Mouse (Mus musculus): ENCODE results near the gene Osbpl10.

Gene Osbpl10

DNA sequence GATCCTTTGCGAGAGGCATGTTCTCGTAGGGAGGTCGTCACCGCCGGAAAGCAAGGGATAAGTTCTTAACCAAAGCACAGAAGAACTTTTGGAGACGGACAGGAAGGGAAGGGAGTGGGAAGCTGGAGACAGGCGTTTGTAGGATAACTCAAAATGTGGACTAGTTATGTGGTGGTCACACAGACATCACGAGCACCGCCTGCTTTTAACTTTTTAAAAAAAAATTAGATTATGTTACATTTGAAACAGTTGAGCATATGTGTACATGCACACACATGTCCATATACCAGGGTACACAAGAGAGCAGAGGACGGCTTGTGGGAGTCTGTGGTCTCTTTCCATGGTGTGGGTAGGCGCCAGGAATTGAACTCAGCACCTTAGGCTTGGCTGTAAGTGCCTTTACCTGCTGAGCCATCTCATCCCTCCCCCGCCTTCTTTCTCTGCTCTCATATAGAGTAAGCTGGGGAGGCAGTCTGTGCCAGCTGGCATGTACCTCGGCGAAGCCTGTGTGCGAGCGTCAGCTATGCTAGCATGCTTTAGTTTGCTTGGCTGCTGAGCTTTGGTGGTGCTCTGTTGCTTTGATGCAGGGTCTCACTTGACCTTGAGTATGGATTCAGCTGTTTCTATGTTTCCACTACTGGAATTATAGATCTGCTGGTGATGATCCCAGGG lies 4.5 kb downstream of the Osbpl10 start, which contains the start of gene Rps27rt:
TSS of gene Rps27rt (minus strand) at position 51 of the 672 bp plus-strand sequence.
- no peak for DNase-seq (ENCODE audit: inconsistent age in 2 of 2, low spot score in 1 of 2)

GRCm38 (mm10) chr9:114985741-114986140 lies 7.4 kb downstream of the Osbpl10 start:
- no peak for DNase-seq (ENCODE audit: inconsistent age in 2 of 2, low spot score in 1 of 2)

DNA sequence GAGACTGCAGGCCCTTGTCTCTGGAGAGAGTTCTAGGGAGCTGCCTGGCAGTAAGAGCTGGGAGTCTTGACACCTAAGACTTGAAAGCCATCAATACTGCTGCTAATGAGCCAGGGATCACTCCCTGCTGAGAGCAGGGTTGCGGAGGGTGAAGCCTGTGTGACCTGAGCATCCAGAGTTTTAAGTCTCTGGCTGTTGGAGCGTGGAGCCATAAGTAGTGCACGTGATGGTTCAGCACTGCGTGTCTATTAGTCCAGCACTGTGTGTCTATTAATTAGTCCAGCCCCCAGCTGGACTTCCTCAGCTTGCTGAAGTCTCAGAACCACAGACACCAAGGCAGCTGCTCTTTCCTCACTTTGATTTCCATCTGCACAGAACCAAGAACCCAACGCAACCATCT lies 8.0 kb downstream of the Osbpl10 start:
- DNase-seq (ENCODE audit: inconsistent age in 2 of 2, low spot score in 1 of 2): no peak

GRCm38 (mm10) chr9:114988029-114988428 lies 9.7 kb downstream of the Osbpl10 start:
- no peak for DNase-seq (ENCODE audit: inconsistent age in 2 of 2, low spot score in 1 of 2)

DNA sequence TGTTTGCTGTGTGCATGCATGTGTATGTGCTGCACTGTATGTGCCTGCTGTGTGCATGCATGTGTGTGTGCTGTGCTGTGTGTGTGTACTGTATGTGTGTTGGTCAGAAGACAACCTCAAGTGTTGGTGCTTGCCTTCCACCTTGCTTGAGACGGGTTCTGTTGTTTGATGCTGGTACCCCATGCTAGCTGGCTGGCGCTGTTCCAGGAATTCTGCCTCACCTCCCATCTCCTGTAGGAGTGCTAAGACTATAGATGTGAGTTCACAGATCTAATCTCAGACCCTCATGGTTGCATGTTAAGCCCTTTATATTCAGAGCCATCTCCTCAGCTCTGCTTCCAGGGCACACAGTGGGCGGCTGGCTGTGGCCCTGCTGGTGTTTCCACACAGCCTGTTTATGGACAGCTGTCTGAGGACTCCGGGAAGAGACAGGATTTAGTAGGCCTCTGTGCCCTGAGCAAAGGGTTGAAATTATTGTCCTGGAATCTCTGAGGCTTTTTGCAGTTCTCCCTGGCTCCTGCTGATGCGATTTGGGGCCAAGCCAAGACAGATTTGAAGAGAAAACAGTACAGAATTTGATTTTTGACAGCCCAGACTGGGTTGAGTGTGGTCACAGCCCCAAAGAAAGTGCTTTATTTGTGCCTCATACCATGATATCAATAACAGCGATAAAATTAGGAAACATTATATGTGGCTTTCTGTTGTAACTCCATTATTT lies 10.4 kb downstream of the Osbpl10 start:
- DNase-seq (ENCODE audit: inconsistent age in 2 of 2, low spot score in 1 of 2): no peak

GRCm38 (mm10) chr9:114990421-114990820 lies 12.1 kb downstream of the Osbpl10 start:
- DNase-seq (ENCODE audit: inconsistent age in 2 of 2, low spot score in 1 of 2): no peak

- DNase-seq (ENCODE audit: inconsistent age in 2 of 2, low spot score in 1 of 2): no peak
Observed at GRCm38 (mm10) chr9:114992528-114992927, 14.2 kb downstream of the Osbpl10 start.

DNA sequence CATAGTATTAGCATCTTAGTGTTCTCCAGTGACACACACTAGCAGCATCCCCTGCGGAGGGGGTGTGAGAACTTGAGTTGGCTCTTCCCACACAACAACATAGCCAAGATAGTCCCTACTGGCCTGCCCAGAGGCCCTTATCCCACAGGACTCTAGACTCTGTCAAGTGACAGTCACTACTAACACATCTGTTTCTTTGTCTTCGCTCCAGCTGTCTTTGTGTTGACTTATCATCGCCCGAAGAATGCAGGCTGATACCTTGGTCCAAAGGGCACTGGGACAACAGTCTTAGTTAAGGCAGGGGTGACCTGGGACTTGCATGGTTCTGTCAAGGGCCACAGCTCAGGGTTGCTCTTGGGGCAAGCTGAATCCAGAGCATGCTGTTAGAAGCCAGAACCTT lies 16.9 kb downstream of the Osbpl10 start:
- no peak for DNase-seq (ENCODE audit: inconsistent age in 2 of 2, low spot score in 1 of 2)

- no peak for DNase-seq (ENCODE audit: inconsistent age in 2 of 2, low spot score in 1 of 2)
Observed at GRCm38 (mm10) chr9:114995716-114996115, 17.3 kb downstream of the Osbpl10 start.

DNA sequence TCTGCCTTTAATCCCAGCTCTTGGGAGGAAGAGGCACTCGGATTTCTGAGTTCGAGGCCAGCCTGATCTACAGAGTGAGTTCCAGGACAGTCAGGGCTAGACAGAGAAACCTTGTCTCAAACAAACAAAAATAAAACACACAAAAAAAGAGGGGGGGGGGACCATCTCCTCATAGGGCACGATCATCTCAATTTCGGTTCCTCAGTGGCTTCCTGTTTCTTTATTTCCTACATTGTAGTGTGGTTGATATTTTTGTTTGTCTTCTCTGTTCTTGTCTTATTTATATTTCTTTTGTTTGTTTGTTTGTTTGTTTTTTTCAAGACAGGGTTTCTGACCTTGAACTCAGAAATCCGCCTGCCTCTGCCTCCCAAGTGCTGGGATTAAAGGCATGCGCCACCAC lies 18.1 kb downstream of the Osbpl10 start:
- DNase-seq (ENCODE audit: inconsistent age in 2 of 2, low spot score in 1 of 2): no peak

DNA sequence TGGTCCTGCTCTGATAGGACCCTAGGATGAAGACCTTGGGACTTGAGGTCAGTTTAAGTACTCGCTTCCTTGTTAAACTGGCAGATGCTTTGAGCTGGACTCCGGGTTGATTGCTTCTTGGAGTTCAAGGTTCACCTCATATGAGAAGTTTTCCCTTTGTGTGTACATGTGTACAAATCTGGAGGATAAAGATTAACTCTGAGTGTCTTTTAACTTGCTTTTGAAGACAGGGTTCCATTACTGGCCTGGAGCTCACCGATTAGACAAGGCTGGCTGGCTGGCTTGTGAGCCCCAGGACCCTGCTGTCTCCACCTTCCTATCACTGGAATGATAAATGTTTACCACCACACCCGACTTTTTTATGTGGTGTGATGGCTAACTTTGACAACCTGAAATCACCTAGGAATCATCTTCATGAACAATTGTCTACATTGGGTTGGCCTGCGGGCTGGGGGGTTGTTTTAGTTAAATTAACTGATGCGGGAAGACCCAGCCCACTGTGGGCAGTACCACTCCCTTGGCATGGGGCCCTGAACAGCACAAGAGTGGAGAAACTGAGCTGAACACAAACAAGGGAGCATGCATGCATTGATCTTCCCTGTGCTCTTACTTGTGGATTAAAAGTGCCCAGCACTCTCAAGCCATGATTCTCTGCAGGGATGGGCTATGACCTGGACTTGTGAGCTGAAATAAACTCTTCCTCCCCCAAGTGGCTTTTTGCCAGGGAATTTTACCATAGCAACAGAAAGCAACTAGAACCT lies 20.8 kb downstream of the Osbpl10 start:
- DNase-seq (ENCODE audit: inconsistent age in 2 of 2, low spot score in 1 of 2): no peak

DNA sequence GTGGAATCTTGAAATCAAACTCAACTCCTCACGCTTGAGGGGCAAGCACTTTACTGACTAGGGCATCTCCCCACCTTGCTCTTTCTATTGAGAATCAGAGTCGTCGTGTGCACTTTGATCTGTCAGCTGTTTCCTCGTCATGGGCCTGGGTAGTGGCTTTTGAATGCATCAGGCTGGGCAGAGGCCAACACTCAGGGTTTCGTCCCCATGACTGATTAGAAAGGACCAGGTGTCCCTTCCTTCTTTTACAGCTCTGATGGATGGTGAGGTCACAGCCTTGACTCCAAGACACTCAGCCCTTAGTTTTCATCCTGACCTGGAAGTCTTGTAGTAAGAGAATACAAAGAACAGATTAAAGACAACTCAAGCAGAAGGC lies 21.4 kb downstream of the Osbpl10 start:
- DNase-seq (ENCODE audit: inconsistent age in 2 of 2, low spot score in 1 of 2): no peak

DNA sequence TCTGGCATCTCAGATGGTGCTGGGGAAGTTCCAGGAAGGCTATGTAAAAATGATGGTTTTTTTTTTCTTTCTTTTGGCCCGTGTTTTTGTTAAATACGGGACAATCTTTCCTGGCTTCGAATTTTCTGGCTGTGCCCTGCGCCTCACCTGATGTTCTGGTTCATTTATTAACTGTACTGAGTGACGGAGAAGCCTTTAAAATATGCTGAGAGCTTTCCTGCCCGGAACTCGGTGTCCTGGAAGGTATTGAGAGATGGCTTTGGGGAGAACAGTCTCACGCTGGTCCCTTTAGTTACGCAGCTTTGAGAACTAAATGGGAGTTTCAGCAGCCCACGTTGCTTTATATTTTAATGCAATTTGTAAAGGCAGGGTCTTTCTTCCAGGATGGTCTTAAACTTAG lies 27.1 kb downstream of the Osbpl10 start:
- DNase-seq (ENCODE audit: inconsistent age in 2 of 2, low spot score in 1 of 2): no peak

GRCm38 (mm10) chr9:115007776-115008175 lies 29.4 kb downstream of the Osbpl10 start:
- DNase-seq (ENCODE audit: inconsistent age in 2 of 2, low spot score in 1 of 2): no peak

GRCm38 (mm10) chr9:115008194-115008593 lies 29.8 kb downstream of the Osbpl10 start:
- no peak for DNase-seq (ENCODE audit: inconsistent age in 2 of 2, low spot score in 1 of 2)

- DNase-seq (ENCODE audit: inconsistent age in 2 of 2, low spot score in 1 of 2): no peak
Observed at GRCm38 (mm10) chr9:115012367-115012766, 34.0 kb downstream of the Osbpl10 start.

- peak in 1 of 2 experiments; percentile 71 for DNase-seq (ENCODE audit: inconsistent age in 2 of 2, low spot score in 1 of 2)
Observed at GRCm38 (mm10) chr9:115020141-115020540, 41.8 kb downstream of the Osbpl10 start.

GRCm38 (mm10) chr9:115021419-115021818 lies 43.0 kb downstream of the Osbpl10 start:
- DNase-seq (ENCODE audit: inconsistent age in 2 of 2, low spot score in 1 of 2): no peak

DNA sequence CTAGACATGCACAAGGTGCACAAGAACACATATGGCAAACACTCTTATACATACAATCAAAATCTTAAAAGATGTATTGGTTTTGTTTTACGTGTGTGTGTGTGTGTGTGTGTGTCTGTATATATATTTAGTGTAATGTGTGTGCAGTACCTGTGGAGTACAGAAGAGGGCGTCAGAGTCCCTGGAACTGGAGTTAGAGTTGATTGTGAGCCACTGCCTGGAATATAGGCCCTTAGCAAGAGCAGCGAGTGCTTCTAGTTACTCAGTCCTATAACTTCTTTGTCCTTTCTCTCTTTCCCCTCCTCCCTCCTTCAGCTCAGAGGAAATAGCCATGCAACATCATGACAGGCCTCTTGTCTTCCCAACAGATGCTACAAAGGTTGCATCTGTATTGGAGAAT lies 44.8 kb downstream of the Osbpl10 start:
- DNase-seq (ENCODE audit: inconsistent age in 2 of 2, low spot score in 1 of 2): no peak

- no peak for DNase-seq (ENCODE audit: inconsistent age in 2 of 2, low spot score in 1 of 2)
Observed at GRCm38 (mm10) chr9:115023708-115024383, 45.5 kb downstream of the Osbpl10 start.

GRCm38 (mm10) chr9:115029307-115029706 lies 50.9 kb downstream of the Osbpl10 start:
- DNase-seq (ENCODE audit: inconsistent age in 2 of 2, low spot score in 1 of 2): no peak

All from adrenal gland, adult (tissue).